Mouse (Mus musculus) lung, postnatal 0 days (tissue): Measurements from ENCODE around the gene Olfr998. TPM values are rescaled to one million over a fixed set of nuclear protein-coding genes. Genes with fewer than 3 reads are reported as not detected.
"Not testable (repeated sequence)": the region's sequence is repeated elsewhere in the genome, so short reads cannot be mapped to it uniquely, and the experiment has no call there.

Experiments used
- ATAC-seq: fragments of 200-750 bp; cut with Nextera tagmentation; 2 replicates; pipeline ENCODE4 v1.8.0; 2017; ENCODE audit warnings: moderate library complexity
- DNase-seq: peaks from one replicate; pipeline ENCODE4 v3.0.0-alpha.2; 2016; ENCODE audit warnings: low spot score
- H3K27ac ChIP-seq: fragments of 300-500 bp; sonication (generic); 2 replicates; pipeline ENCODE4 v1.5.1; 2014; ENCODE audit warnings: antibody characterized with exemption, mild to moderate bottlenecking, low read length, mixed read lengths
- H3K27me3 ChIP-seq: fragments of 300-500 bp; sonication (generic); replicated peaks from 2 replicates; pipeline ENCODE4 v1.6.1; 2014; ENCODE audit warnings: low read length, mixed read lengths; ENCODE audit not compliant: insufficient read depth
- H3K36me3 ChIP-seq: fragments of 300-500 bp; sonication (generic); 2 replicates; pipeline ENCODE4 v1.6.1; 2014; ENCODE audit warnings: low read length, mixed read lengths; ENCODE audit not compliant: insufficient read depth
- H3K4me1 ChIP-seq: fragments of 300-500 bp; sonication (generic); 2 replicates; pipeline ENCODE4 v1.6.1; 2014; ENCODE audit warnings: antibody characterized with exemption, low read depth, low read length, mixed read lengths; ENCODE audit not compliant: insufficient read depth
- H3K4me2 ChIP-seq: fragments of 300-500 bp; sonication (generic); replicated peaks from 2 replicates; pipeline ENCODE4 v1.6.1; 2014; ENCODE audit warnings: low read depth, mild to moderate bottlenecking, low read length, moderate library complexity, mixed read lengths
- H3K4me3 ChIP-seq: fragments of 300-500 bp; sonication (generic); 2 replicates; pipeline ENCODE4 v1.5.1; 2014; ENCODE audit warnings: low read depth, low read length
- H3K9ac ChIP-seq: fragments of 300-500 bp; sonication (generic); replicated peaks from 2 replicates; pipeline ENCODE4 v1.6.1; 2014; ENCODE audit warnings: low read depth, mild to moderate bottlenecking
- H3K9me3 ChIP-seq: fragments of 300-500 bp; sonication (generic); 2 replicates; pipeline ENCODE4 v1.6.1; 2016; ENCODE audit warnings: low read length, mixed read lengths
- CTCF ChIP-seq: IDR thresholded peaks from 2 replicates; pipeline ENCODE4 v1.5.1; 2016; ENCODE audit warnings: antibody characterized with exemption, mild to moderate bottlenecking
- EP300 ChIP-seq: IDR thresholded peaks from 2 replicates; pipeline ENCODE4 v1.6.1; 2016; ENCODE audit warnings: antibody characterized with exemption, mild to moderate bottlenecking, control low read depth
- WGBS: fragments of 180-500 bp; shearing (Covaris S2); extraction: QIAGEN DNeasy Blood & Tissue Kit; methylation state at CpG from one replicate; pipeline ENCODE4 v1.1.7; 2014; 5-methylcytosine and 5-hydroxymethylcytosine counted together
- polyA plus RNA-seq: library from polyadenylated mRNA; unstranded; fragments of >200 nt; fragmentation: Nextera tagmentation; extraction: Ambion mirVana; gene quantifications from 2 replicates; pipeline ENCODE4 v1.2.1, GENCODE M21; 2015

Gene Olfr998
- polyA plus RNA-seq = not detected in 2 replicates

DNA sequence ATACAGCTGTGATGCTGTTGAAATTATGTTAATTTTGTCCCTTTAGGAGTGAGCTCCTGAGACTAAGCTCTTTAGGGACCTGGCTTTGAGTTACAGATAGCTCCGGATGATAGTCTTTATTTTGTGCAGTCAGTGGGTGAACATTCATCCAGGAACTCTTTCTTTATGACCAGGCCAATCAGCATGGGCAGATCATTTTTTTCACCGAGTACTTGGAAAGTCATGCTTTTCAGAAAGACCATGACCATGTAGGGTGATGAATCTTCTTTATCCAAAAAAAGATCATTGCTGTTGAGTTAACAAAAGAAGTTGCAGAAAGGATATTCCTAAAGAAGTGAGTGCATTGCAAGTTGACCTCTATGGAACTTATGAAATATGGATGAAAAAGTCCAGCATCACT lies at the start of gene Olfr998:
Gene Olfr998, plus strand, starts transcription at position 301 of the 400 bp plus-strand sequence.
- H3K4me3 ChIP-seq, H3K27me3 ChIP-seq, H3K4me2 ChIP-seq, H3K36me3 ChIP-seq, H3K9me3 ChIP-seq, ATAC-seq, H3K4me1 ChIP-seq, H3K9ac ChIP-seq, H3K27ac ChIP-seq, DNase-seq: not testable (repeated sequence)
- 82% methylated on average over 2 of the region's 2 CpGs for WGBS

DNA sequence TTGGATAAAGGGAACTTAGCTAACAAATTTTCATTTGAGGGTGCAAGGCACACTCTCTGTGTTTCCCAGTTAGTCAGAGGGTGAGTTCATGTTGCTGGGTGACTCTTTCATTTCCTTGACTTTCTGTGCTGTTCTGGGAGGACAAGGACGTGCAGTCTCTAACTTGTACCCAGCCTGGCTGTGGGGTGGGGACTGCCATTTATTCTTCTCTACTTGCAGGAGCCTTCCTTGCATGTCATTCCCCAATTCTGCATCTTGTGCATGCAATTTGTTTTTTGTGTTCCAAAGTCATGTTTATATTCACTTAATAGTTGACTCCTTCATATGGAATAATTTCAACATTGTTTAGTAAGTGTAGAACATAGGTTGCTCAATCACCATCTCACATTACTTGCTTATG lies 33.9 kb upstream of the Olfr998 start:
- Histone ChIP-seq H3K36me3 (no peaks in the 10 kb centered on the region), H3K27me3 (no peaks in the 10 kb centered on the region), H3K4me1 (no peaks in the 10 kb centered on the region), H3K4me2 (no peak overlapping the region), H3K27ac (no peak overlapping the region), H3K9ac (no peak overlapping the region), H3K9me3 (no peaks in the 10 kb centered on the region), H3K4me3 (no peak overlapping the region)
- no peak for ATAC-seq
- WGBS = 61% methylated on average over 1 of the region's 1 CpGs
- TF ChIP-seq EP300 (no peak), CTCF (no peak)
- no peak for DNase-seq

DNA sequence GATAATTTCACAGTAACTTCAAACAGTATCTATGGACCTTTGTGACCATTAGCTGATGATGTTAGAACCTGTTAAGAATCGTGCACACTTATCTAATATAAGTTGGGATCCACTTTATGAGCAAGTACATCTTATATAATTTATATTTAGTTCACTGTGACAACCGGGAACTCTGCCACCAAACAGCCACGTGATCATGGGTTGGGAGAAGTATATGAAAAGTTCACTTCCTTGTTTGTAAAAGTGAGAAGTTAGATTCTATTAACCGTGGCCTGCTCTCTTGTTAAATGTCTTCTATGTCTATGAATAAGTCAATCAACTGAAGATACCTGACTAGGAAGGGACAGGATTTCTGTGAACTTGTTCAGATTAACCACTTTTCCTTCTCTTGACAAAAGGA lies 28.5 kb upstream of the Olfr998 start:
- Histone ChIP-seq H3K4me2 (no peak overlapping the region), H3K4me3 (no peak overlapping the region), H3K27ac (no peak overlapping the region), H3K27me3 (no peaks in the 10 kb centered on the region), H3K9ac (no peak overlapping the region), H3K4me1 (no peaks in the 10 kb centered on the region), H3K9me3 (no peaks in the 10 kb centered on the region), H3K36me3 (no peaks in the 10 kb centered on the region)
- DNase-seq (no peak), ATAC-seq (no peak)
- whole genome bisulfite sequencing = 21% methylated on average over 4 of the region's 4 CpGs
- no peak for TF ChIP-seq CTCF
- TF ChIP-seq EP300 = no peak

DNA sequence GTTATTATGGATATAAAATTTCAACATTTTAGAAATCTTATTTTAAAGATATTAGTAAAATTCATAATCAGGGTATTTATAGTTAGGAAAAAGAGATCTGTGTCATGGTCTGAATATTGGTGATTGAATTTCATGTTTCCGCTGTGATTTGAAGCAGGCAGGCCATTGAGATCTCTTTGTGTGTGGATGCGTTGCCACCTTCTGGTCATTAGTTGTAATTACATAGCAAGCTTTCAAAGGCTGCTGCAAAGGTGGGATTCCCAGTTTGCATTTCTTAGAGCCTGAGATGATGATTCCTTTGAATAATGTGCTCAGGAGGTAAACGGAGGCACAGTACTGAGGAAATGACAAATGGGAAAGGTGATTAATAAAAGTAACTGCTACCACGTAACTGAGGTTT lies 27.6 kb upstream of the Olfr998 start:
- DNase-seq (peak; percentile 69), ATAC-seq (no peak)
- H3K4me1 ChIP-seq = no peaks in the 10 kb centered on the region
- H3K9ac ChIP-seq = no peak overlapping the region
- H3K27me3 ChIP-seq = no peaks in the 10 kb centered on the region
- H3K27ac ChIP-seq = no peak overlapping the region
- H3K4me2 ChIP-seq = no peak overlapping the region
- no peaks in the 10 kb centered on the region for H3K9me3 ChIP-seq
- 19% methylated on average over 4 of the region's 4 CpGs for WGBS
- no peak for TF ChIP-seq EP300
- peak; percentile 86 for TF ChIP-seq CTCF
- no peaks in the 10 kb centered on the region for H3K36me3 ChIP-seq
- H3K4me3 ChIP-seq = no peak overlapping the region

DNA sequence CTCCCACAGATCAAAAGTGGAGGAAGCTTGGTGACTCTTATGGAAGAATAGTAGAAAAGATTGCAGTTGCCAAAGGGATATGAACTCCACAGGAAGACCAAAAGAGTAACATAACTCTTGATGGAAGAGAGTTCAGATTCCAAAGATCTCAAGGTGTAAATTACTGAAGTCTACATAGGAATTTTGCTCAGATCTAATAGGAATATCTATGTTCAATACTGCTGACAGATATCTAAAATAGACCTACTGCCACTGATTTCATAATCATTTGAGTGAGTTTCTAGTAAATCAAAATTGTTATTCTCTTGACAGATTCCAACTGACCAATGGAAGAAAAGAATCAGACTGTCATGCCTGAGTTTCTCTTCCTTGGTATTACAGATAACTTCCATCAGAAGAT lies 9.8 kb upstream of the Olfr998 start, which contains the start of gene Olfr996:
Gene Olfr996, plus strand, starts transcription at position 301 of the 400 bp plus-strand sequence.
- TF ChIP-seq CTCF (no peak), EP300 (no peak)
- Histone ChIP-seq H3K4me2 (no peak within 1 kb of the TSS), H3K27ac (no peak within 1 kb of the TSS), H3K27me3 (no peaks in the 10 kb centered on the region), H3K4me1 (no peaks in the 10 kb centered on the region), H3K36me3 (no peaks in the 10 kb centered on the region), H3K9me3 (no peaks in the 10 kb centered on the region), H3K9ac (no peak within 1 kb of the TSS), H3K4me3 (no peak within 1 kb of the TSS)
- DNase-seq = no peak
- no peak for ATAC-seq

DNA sequence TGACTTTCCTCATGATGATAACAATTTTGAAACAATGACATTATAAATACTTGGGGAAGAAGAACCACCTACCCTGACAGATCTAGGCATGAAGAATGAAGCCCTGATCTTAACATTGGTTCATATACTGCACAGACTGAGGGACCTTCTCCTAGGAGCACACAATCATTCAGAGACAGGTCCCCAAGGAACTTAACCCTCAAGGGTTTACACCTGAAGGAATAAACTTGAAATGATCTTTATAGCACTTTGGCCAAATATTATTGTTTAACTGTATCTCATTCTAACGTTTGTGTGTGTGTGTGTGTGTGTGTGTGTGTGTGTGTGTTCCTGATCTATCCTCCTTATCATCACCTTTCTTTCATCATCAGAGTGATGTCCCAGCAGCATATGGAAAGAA lies 23.1 kb downstream of the Olfr998 start, which contains the start of gene Olfr1000:
Gene Olfr1000, minus strand, starts transcription at position 101 of the 400 bp plus-strand sequence.
- Histone ChIP-seq H3K27ac (no peak within 1 kb of the TSS), H3K9ac (no peak within 1 kb of the TSS), H3K4me2 (no peak within 1 kb of the TSS), H3K4me3 (no peak within 1 kb of the TSS), H3K9me3 (no peaks in the 10 kb centered on the region), H3K4me1 (no peaks in the 10 kb centered on the region), H3K36me3 (no peaks in the 10 kb centered on the region), H3K27me3 (no peaks in the 10 kb centered on the region)
- 39% methylated on average over 1 of the region's 1 CpGs for WGBS
- DNase-seq (no peak), ATAC-seq (no peak)
- TF ChIP-seq CTCF (no peak), EP300 (no peak)

Other genes with a start within 250 kb of the Olfr998 start
- not detected in 2 replicates for gene Olfr987, start 249.6 kb upstream of the Olfr998 start, polyA plus RNA-seq
- not detected in 2 replicates for gene Olfr988, start 225.7 kb upstream of the Olfr998 start, polyA plus RNA-seq
- gene Olfr992, start 179.5 kb upstream of the Olfr998 start, polyA plus RNA-seq = not detected in 2 replicates
- gene Olfr993, start 174.1 kb upstream of the Olfr998 start, polyA plus RNA-seq = not detected in 2 replicates
- gene Olfr994, start 152.5 kb upstream of the Olfr998 start, polyA plus RNA-seq = not detected in 2 replicates
- not detected in 2 replicates for gene Olfr995, start 145.3 kb upstream of the Olfr998 start, polyA plus RNA-seq
- 3.2 and 3.8 TPM in 2 replicates for gene 4833423E24Rik, start 69.9 kb upstream of the Olfr998 start, polyA plus RNA-seq
- not detected in 2 replicates for gene Olfr996, start 9.7 kb upstream of the Olfr998 start, polyA plus RNA-seq
- gene Olfr1000, start 23.0 kb downstream of the Olfr998 start, polyA plus RNA-seq = not detected in 2 replicates
- gene Olfr1002, start 61.8 kb downstream of the Olfr998 start, polyA plus RNA-seq = not detected in 2 replicates
- not detected in 2 replicates for gene Olfr154, start 75.5 kb downstream of the Olfr998 start, polyA plus RNA-seq
- gene Olfr1006, start 89.8 kb downstream of the Olfr998 start, polyA plus RNA-seq = not detected in 2 replicates
- gene Olfr1008, start 100.5 kb downstream of the Olfr998 start, polyA plus RNA-seq = not detected in 2 replicates
- gene Olfr1009, start 126.5 kb downstream of the Olfr998 start, polyA plus RNA-seq = not detected in 2 replicates
- gene Olfr1012, start 173.8 kb downstream of the Olfr998 start, polyA plus RNA-seq = not detected in 2 replicates
- gene Olfr1013, start 178.2 kb downstream of the Olfr998 start, polyA plus RNA-seq = not detected in 2 replicates
- not detected in 2 replicates for gene Olfr1014, start 183.8 kb downstream of the Olfr998 start, polyA plus RNA-seq
- not detected in 2 replicates for gene Olfr1015, start 193.1 kb downstream of the Olfr998 start, polyA plus RNA-seq
- gene Olfr1016, start 213.6 kb downstream of the Olfr998 start, polyA plus RNA-seq = not detected in 2 replicates
- not detected in 2 replicates for gene Olfr1018, start 229.5 kb downstream of the Olfr998 start, polyA plus RNA-seq